Mouse (Mus musculus): ENCODE measurements around the gene Dctn3. TPM values are rescaled to one million over a fixed set of nuclear protein-coding genes. Genes with fewer than 3 reads are reported as not detected.

Gene Dctn3
- polyA plus RNA-seq, 1 experiment, result 84.2 TPM

- TF ChIP-seq CTCF (IDR thresholded peaks at IDR 0.05; ENCODE audit: control insufficient read depth, insufficient read depth, insufficient replicate concordance, low read depth, low read length) (peak; percentile 67; the same call in 1 of the 2 replicates), POLR2A (IDR thresholded peaks at IDR 0.05; ENCODE audit: control insufficient read depth, low read depth, low read length) (no peak)
- Histone ChIP-seq H3K4me1 (ENCODE audit: control insufficient read depth, insufficient read depth, low read length) (peaks cover 12% of the 10 kb centered on the region), H3K27ac (ENCODE audit: control insufficient read depth, insufficient read depth, low read depth, low read length) (no peak overlapping the region)
These were observed 14.8 kb upstream of the Dctn3 start for GRCm38 (mm10) chr4:41737602-41738255.

GRCm38 (mm10) chr4:41731052-41731765 is 8.2 kb upstream of the Dctn3 start, which contains the start of gene Arid3c:
Gene Arid3c, minus strand, starts transcription at chr4:41731142.
- no peak for TF ChIP-seq POLR2A (IDR thresholded peaks at IDR 0.05; ENCODE audit: control insufficient read depth, low read depth, low read length)
- TF ChIP-seq CTCF (IDR thresholded peaks at IDR 0.05; ENCODE audit: control insufficient read depth, insufficient read depth, insufficient replicate concordance, low read depth, low read length), result no peak
- peak within 1 kb of the TSS; percentile 29; the same call in 1 of the 2 replicates for H3K4me3 ChIP-seq (ENCODE audit: control insufficient read depth, low read depth, low read length)
- no peaks in the 10 kb centered on the region for H3K36me3 ChIP-seq (ENCODE audit: control insufficient read depth, insufficient read depth, low read length)
- no peak within 1 kb of the TSS for H3K27ac ChIP-seq (ENCODE audit: control insufficient read depth, insufficient read depth, low read depth, low read length)
- H3K4me1 ChIP-seq (ENCODE audit: control insufficient read depth, insufficient read depth, low read length), result peaks cover 9% of the 10 kb centered on the region
- no peaks in the 10 kb centered on the region; the same call in 1 of the 2 replicates for H3K27me3 ChIP-seq (ENCODE audit: control insufficient read depth, insufficient read depth, low read length)

More at GRCm38 (mm10) chr4:41737602-41738255, 14.8 kb upstream of the Dctn3 start:
- Histone ChIP-seq H3K36me3 (ENCODE audit: control insufficient read depth, insufficient read depth, low read length) (no peaks in the 10 kb centered on the region), H3K27me3 (ENCODE audit: control insufficient read depth, insufficient read depth, low read length) (no peaks in the 10 kb centered on the region), H3K4me3 (ENCODE audit: control insufficient read depth, low read depth, low read length) (no peak overlapping the region)

- no peak for TF ChIP-seq CTCF (IDR thresholded peaks at IDR 0.05; ENCODE audit: control insufficient read depth, insufficient read depth, insufficient replicate concordance, low read depth, low read length)
- no peak for TF ChIP-seq POLR2A (IDR thresholded peaks at IDR 0.05; ENCODE audit: control insufficient read depth, low read depth, low read length)
- Histone ChIP-seq H3K27me3 (ENCODE audit: control insufficient read depth, insufficient read depth, low read length) (peaks cover 5% of the 10 kb centered on the region; the same call in 1 of the 2 replicates), H3K27ac (ENCODE audit: control insufficient read depth, insufficient read depth, low read depth, low read length) (no peak overlapping the region), H3K36me3 (ENCODE audit: control insufficient read depth, insufficient read depth, low read length) (no peaks in the 10 kb centered on the region), H3K4me1 (ENCODE audit: control insufficient read depth, insufficient read depth, low read length) (peaks cover 16% of the 10 kb centered on the region), H3K4me3 (ENCODE audit: control insufficient read depth, low read depth, low read length) (no peak overlapping the region; the same call in 1 of the 2 replicates)
These were observed 4.1 kb upstream of the Dctn3 start for GRCm38 (mm10) chr4:41726826-41727621.

- Histone ChIP-seq H3K36me3 (ENCODE audit: control insufficient read depth, insufficient read depth, low read length) (peaks cover 2% of the 10 kb centered on the region), H3K27ac (ENCODE audit: control insufficient read depth, insufficient read depth, low read depth, low read length) (no peak overlapping the region), H3K4me1 (ENCODE audit: control insufficient read depth, insufficient read depth, low read length) (peaks cover 24% of the 10 kb centered on the region), H3K27me3 (ENCODE audit: control insufficient read depth, insufficient read depth, low read length) (no peaks in the 10 kb centered on the region), H3K4me3 (ENCODE audit: control insufficient read depth, low read depth, low read length) (no peak overlapping the region)
- no peak for TF ChIP-seq POLR2A (IDR thresholded peaks at IDR 0.05; ENCODE audit: control insufficient read depth, low read depth, low read length)
- no peak for TF ChIP-seq CTCF (IDR thresholded peaks at IDR 0.05; ENCODE audit: control insufficient read depth, insufficient read depth, insufficient replicate concordance, low read depth, low read length)
These were observed 6.1 kb downstream of the Dctn3 start for GRCm38 (mm10) chr4:41716834-41717233.

GRCm38 (mm10) chr4:41715596-41715995 is 7.4 kb downstream of the Dctn3 start:
- peaks cover 25% of the 10 kb centered on the region for H3K4me1 ChIP-seq (ENCODE audit: control insufficient read depth, insufficient read depth, low read length)
- no peak for TF ChIP-seq CTCF (IDR thresholded peaks at IDR 0.05; ENCODE audit: control insufficient read depth, insufficient read depth, insufficient replicate concordance, low read depth, low read length)
- no peak for TF ChIP-seq POLR2A (IDR thresholded peaks at IDR 0.05; ENCODE audit: control insufficient read depth, low read depth, low read length)
- no peak overlapping the region for H3K27ac ChIP-seq (ENCODE audit: control insufficient read depth, insufficient read depth, low read depth, low read length)
- H3K36me3 ChIP-seq (ENCODE audit: control insufficient read depth, insufficient read depth, low read length), result peaks cover 2% of the 10 kb centered on the region
- H3K27me3 ChIP-seq (ENCODE audit: control insufficient read depth, insufficient read depth, low read length), result no peaks in the 10 kb centered on the region
- no peak overlapping the region for H3K4me3 ChIP-seq (ENCODE audit: control insufficient read depth, low read depth, low read length)

- Histone ChIP-seq H3K4me3 (ENCODE audit: control insufficient read depth, low read depth, low read length) (no peak overlapping the region), H3K27me3 (ENCODE audit: control insufficient read depth, insufficient read depth, low read length) (no peaks in the 10 kb centered on the region), H3K4me1 (ENCODE audit: control insufficient read depth, insufficient read depth, low read length) (peaks cover 25% of the 10 kb centered on the region), H3K27ac (ENCODE audit: control insufficient read depth, insufficient read depth, low read depth, low read length) (no peak overlapping the region), H3K36me3 (ENCODE audit: control insufficient read depth, insufficient read depth, low read length) (peaks cover 2% of the 10 kb centered on the region)
- TF ChIP-seq CTCF (IDR thresholded peaks at IDR 0.05; ENCODE audit: control insufficient read depth, insufficient read depth, insufficient replicate concordance, low read depth, low read length), result no peak
- TF ChIP-seq POLR2A (IDR thresholded peaks at IDR 0.05; ENCODE audit: control insufficient read depth, low read depth, low read length), result no peak
These were observed 7.9 kb downstream of the Dctn3 start for GRCm38 (mm10) chr4:41715082-41715481.

All from testis, adult 2 months (tissue).